Mouse (Mus musculus): ENCODE measurements around the gene Ywhab. TPM values are rescaled to one million over a fixed set of nuclear protein-coding genes. Genes with fewer than 3 reads are reported as not detected.

Gene Ywhab
- total RNA-seq, 2 experiments from 2014 or later, result 506 to 588 TPM

Other genes with a start within 250 kb of the Ywhab start
- 1 to 10 TPM; 1.2 to 1.5 TPM for gene Ada, start 244.7 kb upstream of the Ywhab start, total RNA-seq (2021)
- gene Ccn5, start 174.1 kb upstream of the Ywhab start, total RNA-seq (2021), result not detected
- not detected for gene Kcnk15, start 141.3 kb upstream of the Ywhab start, total RNA-seq (2021)
- gene Rims4, start 76.3 kb upstream of the Ywhab start, total RNA-seq (2021), result 10 to 100 TPM; 42.6 to 47.9 TPM
- 1 to 10 TPM in 1 of 2 experiments, under 1 TPM in 1; 0.32 to 1.3 TPM for gene Pabpc1l, start 30.5 kb downstream of the Ywhab start, total RNA-seq (2021)
- 10 to 100 TPM; 47.8 to 48.6 TPM for gene Stk4, start 75.4 kb downstream of the Ywhab start, total RNA-seq (2021)
- 10 to 100 TPM; 86.8 to 95.2 TPM for gene Tomm34, start 76.2 kb downstream of the Ywhab start, total RNA-seq (2021)
- gene Kcns1, start 176.2 kb downstream of the Ywhab start, total RNA-seq (2021), result 1 to 10 TPM; 4.4 to 5.0 TPM
- gene Wfdc5, start 187.8 kb downstream of the Ywhab start, total RNA-seq (2021), result not detected
- not detected for gene Wfdc12, start 195.6 kb downstream of the Ywhab start, total RNA-seq (2021)
- not detected for gene Wfdc15a, start 205.2 kb downstream of the Ywhab start, total RNA-seq (2021)
- not detected for gene Wfdc15b, start 226.7 kb downstream of the Ywhab start, total RNA-seq (2021)
- gene Svs2, start 243.5 kb downstream of the Ywhab start, total RNA-seq (2021), result not detected